Mouse (Mus musculus) MEL (cell line): Measurements from ENCODE around the gene Pnpla2. TPM values are rescaled to one million over a fixed set of nuclear protein-coding genes. Genes with fewer than 3 reads are reported as not detected.
A peak's percentile ranks its signal among the peaks of the same experiment; 100 is the strongest.

Experiments
- DNase-seq: peaks from one replicate; pipeline ENCODE4 v3.0.0; 2011; ENCODE audit warnings: low read depth, low spot score
- H3K27ac ChIP-seq: 2 replicates; pipeline ENCODE4 v1.5.1; 2012; ENCODE audit warnings: low read depth, mild to moderate bottlenecking, control low read depth, low read length, moderate library complexity; ENCODE audit not compliant: control insufficient read depth
- H3K27me3 ChIP-seq, 2 experiments: fragments of 150-350 bp in 1 of 2; sonication (generic) in 1 of 2; 2 replicates each; pipeline ENCODE4 v1.6.1; 2012; ENCODE audit warnings: low read length in 2 of 2, mild to moderate bottlenecking in 2 of 2, improper control_type of control experiment in 1 of 2, moderate library complexity in 1 of 2; ENCODE audit not compliant: insufficient read depth in 2 of 2, control insufficient read depth in 1 of 2
- H3K36me3 ChIP-seq, 2 experiments: 2 replicates each; pipeline ENCODE4 v1.6.1; 2012 to 2014; ENCODE audit warnings: low read length in 2 of 2, improper control_type of control experiment in 1 of 2, inconsistent platforms in 1 of 2, mild to moderate bottlenecking in 1 of 2; ENCODE audit not compliant: insufficient read depth in 2 of 2, control insufficient read depth in 1 of 2
- H3K4me1 ChIP-seq, 2 experiments: fragments of 150-350 bp in 1 of 2; sonication (generic) in 1 of 2; 2 replicates each; pipeline ENCODE4 v1.6.1; 2012; ENCODE audit warnings: low read length in 2 of 2, improper control_type of control experiment in 1 of 2, mild to moderate bottlenecking in 1 of 2; ENCODE audit not compliant: insufficient read depth in 2 of 2, control insufficient read depth in 1 of 2
- H3K4me3 ChIP-seq, 2 experiments: fragments of 150-350 bp in 1 of 2; sonication (generic) in 1 of 2; 2 replicates each; pipeline ENCODE4 v1.5.1; 2012; ENCODE audit warnings: low read depth in 2 of 2, low read length in 2 of 2, mild to moderate bottlenecking in 2 of 2, moderate library complexity in 2 of 2, control low read depth in 1 of 2, improper control_type of control experiment in 1 of 2; ENCODE audit not compliant: control insufficient read depth in 1 of 2, insufficient read depth in 1 of 2
- H3K79me2 ChIP-seq: 2 replicates; pipeline ENCODE4 v1.6.1; 2012; ENCODE audit warnings: mild to moderate bottlenecking, low read length, moderate library complexity; ENCODE audit not compliant: control insufficient read depth, poor library complexity, insufficient read depth
- H3K9ac ChIP-seq: 2 replicates; pipeline ENCODE4 v1.6.1; 2012; ENCODE audit warnings: low read depth, mild to moderate bottlenecking, control low read depth, low read length, moderate library complexity; ENCODE audit not compliant: control insufficient read depth, poor library complexity, severe bottlenecking
- H3K9me3 ChIP-seq: fragments of 150-350 bp; sonication (generic); replicated peaks from 2 replicates; pipeline ENCODE4 v1.6.1; 2012; ENCODE audit warnings: mild to moderate bottlenecking, low read length, improper control_type of control experiment, moderate library complexity; ENCODE audit not compliant: insufficient read depth
- CHD1 ChIP-seq: IDR thresholded peaks from 2 replicates; pipeline ENCODE4 v1.6.1; 2012; ENCODE audit warnings: low read depth, mild to moderate bottlenecking, inconsistent platforms, low read length, improper control_type of control experiment
- CHD2 ChIP-seq: IDR thresholded peaks from 2 replicates; pipeline ENCODE4 v1.6.1; 2011; ENCODE audit warnings: low read length, improper control_type of control experiment
- CTCF ChIP-seq, 3 experiments: IDR thresholded peaks in 2 of 3; conservative IDR thresholded peaks in 1 of 3; 2 replicates each; pipeline ENCODE4 v1.5.1; 2011 to 2012; ENCODE audit warnings: low read length in 3 of 3, low read depth in 2 of 3, mild to moderate bottlenecking in 2 of 3, improper control_type of control experiment in 1 of 3, inconsistent platforms in 1 of 3, mixed read lengths in 1 of 3, moderate library complexity in 1 of 3; ENCODE audit not compliant: control insufficient read depth in 1 of 3, insufficient read depth in 1 of 3, poor library complexity in 1 of 3, severe bottlenecking in 1 of 3
- E2F4 ChIP-seq: IDR thresholded peaks from 2 replicates; pipeline ENCODE4 v1.6.1; 2011; ENCODE audit warnings: low read depth, low read length, improper control_type of control experiment, borderline replicate concordance
- EP300 ChIP-seq, 2 experiments: IDR thresholded peaks; 2 replicates each; pipeline ENCODE4 v1.6.1; 2011; ENCODE audit warnings: improper control_type of control experiment in 2 of 2, low read length in 2 of 2, low read depth in 1 of 2, mild to moderate bottlenecking in 1 of 2
- GATA1 ChIP-seq: IDR thresholded peaks from 2 replicates; pipeline ENCODE4 v1.6.1; 2011; ENCODE audit warnings: low read depth, low read length, improper control_type of control experiment
- MAFK ChIP-seq: IDR thresholded peaks from 2 replicates; pipeline ENCODE4 v1.6.1; 2011; ENCODE audit warnings: low read depth, mild to moderate bottlenecking, low read length, improper control_type of control experiment, borderline replicate concordance
- MAZ ChIP-seq: IDR thresholded peaks from 2 replicates; pipeline ENCODE4 v1.6.1; 2012; ENCODE audit warnings: low read depth, mild to moderate bottlenecking, inconsistent platforms, low read length, improper control_type of control experiment
- MXI1 ChIP-seq: IDR thresholded peaks from 2 replicates; pipeline ENCODE4 v1.6.1; 2011; ENCODE audit warnings: mild to moderate bottlenecking, low read depth, low read length, improper control_type of control experiment
- NRF1 ChIP-seq: IDR thresholded peaks from 2 replicates; pipeline ENCODE4 v1.6.1; 2014; ENCODE audit warnings: low read depth, mild to moderate bottlenecking, inconsistent platforms, low read length, improper control_type of control experiment, moderate library complexity; ENCODE audit not compliant: poor library complexity, insufficient read depth, severe bottlenecking
- POLR2AphosphoS2 ChIP-seq: IDR thresholded peaks from 2 replicates; pipeline ENCODE4 v1.6.1; 2011; ENCODE audit warnings: low read length, improper control_type of control experiment
- POLR2AphosphoS5 ChIP-seq: IDR thresholded peaks from 2 replicates; pipeline ENCODE4 v1.6.1; 2012; ENCODE audit warnings: low read depth, borderline replicate concordance, mild to moderate bottlenecking, inconsistent platforms, low read length, moderate library complexity, mixed read lengths
- TAL1 ChIP-seq: IDR thresholded peaks from 2 replicates; pipeline ENCODE4 v1.6.1; 2012; ENCODE audit warnings: mild to moderate bottlenecking, inconsistent platforms, low read length, moderate library complexity, mixed read lengths
- TCF12 ChIP-seq: IDR thresholded peaks from 2 replicates; pipeline ENCODE4 v1.6.1; 2014; ENCODE audit warnings: low read depth, mild to moderate bottlenecking, inconsistent platforms, low read length, improper control_type of control experiment, moderate library complexity
- UBTF ChIP-seq: IDR thresholded peaks from 2 replicates; pipeline ENCODE4 v1.6.1; 2012; ENCODE audit warnings: low read depth, mild to moderate bottlenecking, inconsistent platforms, low read length, improper control_type of control experiment, moderate library complexity, borderline replicate concordance; ENCODE audit not compliant: insufficient read depth
- USF1 ChIP-seq: IDR thresholded peaks from 2 replicates; pipeline ENCODE4 v1.6.1; 2014; ENCODE audit warnings: low read depth, mild to moderate bottlenecking, inconsistent platforms, low read length, improper control_type of control experiment, moderate library complexity
- USF2 ChIP-seq, 2 experiments: IDR thresholded peaks; 2 replicates each; pipeline ENCODE4 v1.6.1; 2011 to 2012; ENCODE audit warnings: improper control_type of control experiment in 2 of 2, low read length in 2 of 2, borderline replicate concordance in 1 of 2, inconsistent platforms in 1 of 2, low read depth in 1 of 2, mild to moderate bottlenecking in 1 of 2; ENCODE audit not compliant: insufficient read depth in 1 of 2
- ZKSCAN1 ChIP-seq: IDR thresholded peaks from 2 replicates; pipeline ENCODE4 v1.6.1; 2012; ENCODE audit warnings: low read depth, mild to moderate bottlenecking, inconsistent platforms, low read length, improper control_type of control experiment, moderate library complexity
- ZNF384 ChIP-seq: IDR thresholded peaks from 2 replicates; pipeline ENCODE4 v1.6.1; 2012; ENCODE audit warnings: low read depth, mild to moderate bottlenecking, inconsistent platforms, low read length, improper control_type of control experiment
- polyA plus RNA-seq, 2 experiments: library from polyadenylated mRNA; stranded (reverse) in 1 of 2; unstranded in 1 of 2; fragments of >175 nt in 1 of 2; fragments of >200 nt in 1 of 2; gene quantifications; 2 replicates each; pipeline versions ENCODE4 v1.2.1 to v1.2.4; 2012; ENCODE audit warnings: low replicate concordance in 2 of 2, low read depth in 1 of 2; ENCODE audit not compliant: insufficient read length in 2 of 2, insufficient read depth in 1 of 2, missing spikeins in 1 of 2
- total RNA-seq: library from RNA; depleted of rRNA; stranded (reverse); fragments of 300-350 nt; gene quantifications from 2 replicates; pipeline ENCODE4 v1.2.3, GENCODE M21; 2012

Pnpla2 gene
- total and polyA plus RNA-seq, 3 experiments, result 8.3 to 38.6 TPM; not detected in 1

- TF ChIP-seq CTCF (IDR thresholded peaks at IDR 0.05 in 2 of 3, conservative IDR thresholded peaks at IDR 0.05 in 1 of 3; ENCODE audit: control insufficient read depth in 1 of 3, insufficient read depth in 1 of 3, low read depth in 2 of 3, low read length in 3 of 3, poor library complexity in 1 of 3, severe bottlenecking in 1 of 3), result no peak
- no peak for TF ChIP-seq USF2 (IDR thresholded peaks at IDR 0.05; ENCODE audit: borderline replicate concordance in 1 of 2, insufficient read depth in 1 of 2, low read depth in 1 of 2, low read length in 2 of 2)
- TF ChIP-seq EP300 (IDR thresholded peaks at IDR 0.05; ENCODE audit: low read depth in 1 of 2, low read length in 2 of 2), result 0 out of 4 replicates have a peak, but pooled peaks of 1 of the 2 experiments have one; percentile 8
- TF ChIP-seq TCF12, result 0 out of 2 replicates have a peak, but pooled peaks have one; percentile 38
- TF ChIP-seq ZKSCAN1, result no peak
- TF ChIP-seq POLR2AphosphoS5, result no peak
- TF ChIP-seq E2F4, result no peak
- TF ChIP-seq MXI1, result peak; percentile 76
- no peak for TF ChIP-seq TAL1
- no peak for TF ChIP-seq POLR2AphosphoS2
- no peak for TF ChIP-seq MAZ
- TF ChIP-seq UBTF, result no peak
- no peak for TF ChIP-seq CHD2
- no peak for TF ChIP-seq CHD1
Observed at GRCm38 (mm10) chr7:141435129-141435855, 19.7 kb upstream of the Pnpla2 start (continued).

DNA sequence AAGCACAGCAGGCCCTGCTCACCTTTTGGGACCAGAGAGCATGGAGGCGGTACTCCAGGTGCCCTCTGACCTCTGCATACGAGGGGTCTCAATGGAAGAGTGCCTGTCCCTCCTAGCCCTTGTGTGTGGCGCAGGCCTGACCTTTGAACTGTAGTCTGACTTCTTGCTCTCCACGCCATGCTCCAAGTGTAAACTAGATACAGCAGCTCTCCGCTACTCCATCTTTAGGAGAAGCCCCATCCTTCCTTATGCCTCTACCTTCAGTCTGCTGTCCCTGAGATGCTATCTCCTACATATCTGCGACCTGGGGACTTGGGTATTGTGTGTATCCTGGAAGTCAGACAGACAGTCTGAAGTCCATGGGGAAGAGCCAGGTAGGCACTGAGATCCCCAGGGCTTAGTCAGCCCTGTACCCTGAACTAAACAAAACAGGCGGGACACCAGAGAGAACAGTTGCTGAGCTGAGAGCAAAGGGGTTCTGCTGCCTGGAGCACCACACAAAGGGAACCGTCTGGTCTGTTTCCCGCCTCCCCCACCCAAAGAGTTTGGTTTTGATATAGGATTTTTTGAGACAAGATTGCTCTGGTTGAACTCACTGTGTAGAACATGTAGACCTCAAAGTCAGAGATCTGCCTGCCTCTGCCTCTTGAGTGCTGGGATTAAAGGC, 19.0 kb upstream of the Pnpla2 start:
- H3K9me3 ChIP-seq, result no peaks in the 10 kb centered on the region
- peak overlapping the region; percentile 42 to 90; a peak in 2 of 4 replicates for H3K4me3 ChIP-seq
- TF ChIP-seq GATA1, result no peak
- no peak for TF ChIP-seq MAFK
- TF ChIP-seq POLR2AphosphoS5, result no peak
- TF ChIP-seq NRF1, result no peak
- no peak for TF ChIP-seq USF1
- no peak for TF ChIP-seq UBTF
- TF ChIP-seq USF2 (IDR thresholded peaks at IDR 0.05; ENCODE audit: borderline replicate concordance in 1 of 2, insufficient read depth in 1 of 2, low read depth in 1 of 2, low read length in 2 of 2), result no peak
- no peak for TF ChIP-seq ZNF384
- TF ChIP-seq CTCF (IDR thresholded peaks at IDR 0.05 in 2 of 3, conservative IDR thresholded peaks at IDR 0.05 in 1 of 3; ENCODE audit: control insufficient read depth in 1 of 3, insufficient read depth in 1 of 3, low read depth in 2 of 3, low read length in 3 of 3, poor library complexity in 1 of 3, severe bottlenecking in 1 of 3), result no peak
- H3K9ac ChIP-seq, result peak overlapping the region; percentile 5; the same call in 1 of the 2 replicates
- H3K4me1 ChIP-seq, result peaks cover 4 to 22% of the 10 kb centered on the region in 2 experiments; a peak in 3 of 4 replicates
- no peaks in the 10 kb centered on the region for H3K27me3 ChIP-seq
- peak overlapping the region; percentile 59; the same call in 1 of the 2 replicates for H3K27ac ChIP-seq
- no peak for DNase-seq
- peaks cover 0 to 20% of the 10 kb centered on the region in 2 experiments; a peak in 3 of 4 replicates for H3K36me3 ChIP-seq
- H3K79me2 ChIP-seq, result peaks cover 28% of the 10 kb centered on the region
